Mouse (Mus musculus) MEL (cell line): ENCODE measurements around the gene Fam172a.

Experiments
- BHLHE40 ChIP-seq: IDR thresholded peaks from 2 replicates; pipeline ENCODE4 v1.6.1; 2012; ENCODE audit warnings: low read depth, mild to moderate bottlenecking, inconsistent platforms, low read length, improper control_type of control experiment, borderline replicate concordance
- CTCF ChIP-seq, 3 experiments: IDR thresholded peaks in 2 of 3; conservative IDR thresholded peaks in 1 of 3; 2 replicates each; pipeline ENCODE4 v1.5.1; 2011 to 2012; ENCODE audit warnings: low read length in 3 of 3, low read depth in 2 of 3, mild to moderate bottlenecking in 2 of 3, improper control_type of control experiment in 1 of 3, inconsistent platforms in 1 of 3, mixed read lengths in 1 of 3, moderate library complexity in 1 of 3; ENCODE audit not compliant: control insufficient read depth in 1 of 3, insufficient read depth in 1 of 3, poor library complexity in 1 of 3, severe bottlenecking in 1 of 3
- ELF1 ChIP-seq: IDR thresholded peaks from 2 replicates; pipeline ENCODE4 v1.6.1; 2014; ENCODE audit warnings: low read depth, mild to moderate bottlenecking, inconsistent platforms, low read length, improper control_type of control experiment, moderate library complexity
- EP300 ChIP-seq, 2 experiments: IDR thresholded peaks; 2 replicates each; pipeline ENCODE4 v1.6.1; 2011; ENCODE audit warnings: improper control_type of control experiment in 2 of 2, low read length in 2 of 2, low read depth in 1 of 2, mild to moderate bottlenecking in 1 of 2
- ETS1 ChIP-seq: IDR thresholded peaks from 2 replicates; pipeline ENCODE4 v1.6.1; 2012; ENCODE audit warnings: low read depth, mild to moderate bottlenecking, inconsistent platforms, low read length, improper control_type of control experiment, moderate library complexity
- GABPA ChIP-seq: IDR thresholded peaks from 2 replicates; pipeline ENCODE4 v1.6.1; 2012; ENCODE audit warnings: low read depth, mild to moderate bottlenecking, inconsistent platforms, low read length, improper control_type of control experiment, moderate library complexity
- MEF2A ChIP-seq: IDR thresholded peaks from 2 replicates; pipeline ENCODE4 v1.6.1; 2014; ENCODE audit warnings: low read depth, mild to moderate bottlenecking, inconsistent platforms, low read length, improper control_type of control experiment; ENCODE audit not compliant: poor library complexity, insufficient replicate concordance, severe bottlenecking; ENCODE audit errors: extremely low read depth
- MYC ChIP-seq: IDR thresholded peaks from 2 replicates; pipeline ENCODE4 v1.6.1; 2011; ENCODE audit warnings: low read depth, mild to moderate bottlenecking, low read length, improper control_type of control experiment, moderate library complexity
- POLR2A ChIP-seq, 2 experiments: IDR thresholded peaks; 2 replicates each; pipeline ENCODE4 v1.6.1; 2011 to 2012; ENCODE audit warnings: low read length in 2 of 2, mild to moderate bottlenecking in 2 of 2, control low read depth in 1 of 2, improper control_type of control experiment in 1 of 2, low read depth in 1 of 2, moderate library complexity in 1 of 2; ENCODE audit not compliant: control insufficient read depth in 1 of 2, insufficient read depth in 1 of 2, poor library complexity in 1 of 2
- SMC3 ChIP-seq: IDR thresholded peaks from 2 replicates; pipeline ENCODE4 v1.6.1; 2011; ENCODE audit warnings: low read depth, low read length, improper control_type of control experiment
- TCF12 ChIP-seq: IDR thresholded peaks from 2 replicates; pipeline ENCODE4 v1.6.1; 2014; ENCODE audit warnings: low read depth, mild to moderate bottlenecking, inconsistent platforms, low read length, improper control_type of control experiment, moderate library complexity
- USF1 ChIP-seq: IDR thresholded peaks from 2 replicates; pipeline ENCODE4 v1.6.1; 2014; ENCODE audit warnings: low read depth, mild to moderate bottlenecking, inconsistent platforms, low read length, improper control_type of control experiment, moderate library complexity

- no peak for TF ChIP-seq MYC
- TF ChIP-seq CTCF (IDR thresholded peaks at IDR 0.05 in 2 of 3, conservative IDR thresholded peaks at IDR 0.05 in 1 of 3; ENCODE audit: control insufficient read depth in 1 of 3, insufficient read depth in 1 of 3, low read depth in 2 of 3, low read length in 3 of 3, poor library complexity in 1 of 3, severe bottlenecking in 1 of 3): no peak
- TF ChIP-seq ETS1: no peak
- no peak for TF ChIP-seq EP300 (IDR thresholded peaks at IDR 0.05; ENCODE audit: low read depth in 1 of 2, low read length in 2 of 2)
- no peak for TF ChIP-seq SMC3
- TF ChIP-seq ELF1: no peak
- TF ChIP-seq BHLHE40: no peak
- no peak for TF ChIP-seq USF1
- no peak for TF ChIP-seq POLR2A (IDR thresholded peaks at IDR 0.05; ENCODE audit: control insufficient read depth in 1 of 2, insufficient read depth in 1 of 2, low read depth in 1 of 2, low read length in 2 of 2, poor library complexity in 1 of 2)
- no peak for TF ChIP-seq GABPA
- TF ChIP-seq TCF12: no peak
- no peak for TF ChIP-seq MEF2A
Observed at GRCm38 (mm10) chr13:78043203-78043602, 341.4 kb downstream of the Fam172a start.
